Mouse (Mus musculus) heart, embryonic 13.5 days (tissue): ENCODE measurements around the gene Tpbpa. TPM values are rescaled to one million over a fixed set of nuclear protein-coding genes. Genes with fewer than 3 reads are reported as not detected.

Source experiments
- ATAC-seq: fragments of 200-750 bp; cut with Nextera tagmentation; 2 replicates; pipeline ENCODE4 v1.8.0; 2017; ENCODE audit warnings: moderate TSS enrichment; ENCODE audit not compliant: insufficient number of reproducible peaks, low FRiP score, low TSS enrichment; ENCODE audit errors: extremely low read depth
- H3K27ac ChIP-seq: fragments of 300-500 bp; sonication (generic); replicated peaks from 2 replicates; pipeline ENCODE4 v1.5.1; 2015; ENCODE audit warnings: moderate library complexity, mild to moderate bottlenecking, inconsistent platforms
- H3K27me3 ChIP-seq: fragments of 300-500 bp; sonication (generic); replicated peaks from 2 replicates; pipeline ENCODE4 v1.6.1; 2015; ENCODE audit warnings: mild to moderate bottlenecking, inconsistent platforms
- H3K36me3 ChIP-seq: fragments of 300-500 bp; sonication (generic); 2 replicates; pipeline ENCODE4 v1.6.1; 2015; ENCODE audit warnings: mild to moderate bottlenecking, inconsistent platforms
- H3K4me1 ChIP-seq: fragments of 300-500 bp; sonication (generic); 2 replicates; pipeline ENCODE4 v1.6.1; 2015; ENCODE audit warnings: inconsistent platforms
- H3K4me2 ChIP-seq: fragments of 300-500 bp; sonication (generic); 2 replicates; pipeline ENCODE4 v1.6.1; 2015; ENCODE audit warnings: inconsistent platforms, mild to moderate bottlenecking, moderate library complexity
- H3K4me3 ChIP-seq: fragments of 300-500 bp; sonication (generic); 2 replicates; pipeline ENCODE4 v1.5.1; 2015; ENCODE audit warnings: moderate library complexity, mild to moderate bottlenecking, inconsistent platforms
- H3K9ac ChIP-seq: fragments of 300-500 bp; sonication (generic); 2 replicates; pipeline ENCODE4 v1.6.1; 2015; ENCODE audit warnings: inconsistent platforms, mild to moderate bottlenecking, moderate library complexity
- H3K9me3 ChIP-seq: fragments of 300-500 bp; sonication (generic); 2 replicates; pipeline ENCODE4 v1.6.1; 2016; ENCODE audit warnings: inconsistent platforms
- WGBS: fragments of 180-500 bp; shearing (Covaris S2); methylation state at CpG from one replicate; pipeline ENCODE4 v1.1.7; 2015; ENCODE audit warnings: mixed read lengths; 5-methylcytosine and 5-hydroxymethylcytosine counted together
- polyA plus RNA-seq: library from polyadenylated mRNA; unstranded; fragments of >200 nt; fragmentation: Nextera tagmentation; extraction: Ambion mirVana; gene quantifications from 2 replicates; pipeline ENCODE4 v1.2.1, GENCODE M21; 2015

Tpbpa gene
- polyA plus RNA-seq, 1 experiment from 2014 or later, result not detected

DNA sequence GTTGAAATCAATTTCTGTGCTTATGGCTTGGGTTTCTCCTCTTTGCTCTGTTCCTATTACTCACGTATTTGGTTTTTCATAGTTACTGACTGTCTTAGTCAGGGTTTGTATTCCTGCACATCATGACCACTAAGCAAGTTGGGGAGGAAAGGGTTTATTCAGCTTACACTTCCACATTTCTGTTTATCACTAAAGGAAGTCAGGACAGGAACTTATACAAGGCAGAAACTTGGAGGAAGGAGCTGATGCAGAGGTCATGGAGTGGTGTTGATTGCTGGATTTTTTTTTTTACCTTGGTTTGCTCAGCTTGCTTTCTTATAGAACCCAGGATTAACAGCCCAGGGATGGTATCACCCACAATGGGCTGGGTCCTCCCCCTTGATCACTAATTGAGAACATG lies 49.5 kb downstream of the Tpbpa start:
- H3K9me3 ChIP-seq, result 0 out of 2 replicates have a peak, but pooled peaks cover 13% of the 10 kb centered on the region
- no peak overlapping the region for H3K4me3 ChIP-seq

More for the DNA sequence above, 49.5 kb downstream of the Tpbpa start:
- Histone ChIP-seq H3K4me2 (no peak overlapping the region), H3K4me1 (no peaks in the 10 kb centered on the region), H3K36me3 (no peaks in the 10 kb centered on the region), H3K27me3 (no peaks in the 10 kb centered on the region), H3K27ac (no peak overlapping the region), H3K9ac (no peak overlapping the region)
- 63% methylated on average over 1 of the region's 1 CpGs for WGBS
- no peak for ATAC-seq

Other genes starting within 250 kb of the Tpbpa start
- gene BC051665, start 155.6 kb downstream of the Tpbpa start, polyA plus RNA-seq, result not detected in 2 replicates
- not detected in 2 replicates for gene Ctsll3, start 139.1 kb downstream of the Tpbpa start, polyA plus RNA-seq
- gene 4930486L24Rik, start 77.5 kb downstream of the Tpbpa start, polyA plus RNA-seq, result 0.76 TPM in 1 of 2 replicates, not detected in the other
- 0.48 TPM in 1 of 2 replicates, not detected in the other for gene Gm49392, start 45.1 kb downstream of the Tpbpa start, polyA plus RNA-seq
- gene Ctla2b, start 44.5 kb downstream of the Tpbpa start, polyA plus RNA-seq, result 6.5 and 9.0 TPM in 2 replicates
- gene Tpbpb, start 37.1 kb downstream of the Tpbpa start, polyA plus RNA-seq, result not detected in 2 replicates
- not detected in 2 replicates for gene Gm49393, start 6.4 kb downstream of the Tpbpa start, polyA plus RNA-seq
- gene Gm49391, start 5.4 kb downstream of the Tpbpa start, polyA plus RNA-seq, result 3.9 TPM in 1 of 2 replicates, not detected in the other
- 86.3 and 102 TPM in 2 replicates for gene Ctla2a, start 5.4 kb downstream of the Tpbpa start, polyA plus RNA-seq
- 0.11 and 0.24 TPM in 2 replicates for gene Ctsj, start 64.0 kb upstream of the Tpbpa start, polyA plus RNA-seq
- gene Ctsq, start 98.6 kb upstream of the Tpbpa start, polyA plus RNA-seq, result not detected in 2 replicates
- not detected in 2 replicates for gene Ctsr, start 222.3 kb upstream of the Tpbpa start, polyA plus RNA-seq